Mouse (Mus musculus): ENCODE data around the gene Kmt2e. TPM values are rescaled to one million over a fixed set of nuclear protein-coding genes. Genes with fewer than 3 reads are reported as not detected.

The Kmt2e gene
- total and polyA plus RNA-seq, 3 experiments, result 7.2 to 29.7 (median 21.3) TPM

- no peak for TF ChIP-seq E2F4 (IDR thresholded peaks at IDR 0.05; ENCODE audit: insufficient replicate concordance, low read depth, low read length)
Measured at GRCm38 (mm10) chr5:23501582-23502316, 67.5 kb downstream of the Kmt2e start (continued).

- dilution Hi-C loops (cut with MboI; ENCODE audit: extremely low pct_ligation_motif_present, extremely low pct_unique_long_range_greater_than_20kb, low sequenced_read_pairs), result no loop called here
- Histone ChIP-seq H3K27me3 (replicated peaks) (no peaks in the 10 kb centered on the region), H3K4me3 (replicated peaks in 1 of 3; ENCODE audit: low read depth in 2 of 3, low read length in 2 of 3, poor library complexity in 1 of 3) (no peak overlapping the region), H3K4me1 (ENCODE audit: control insufficient read depth in 1 of 2, insufficient read depth in 2 of 2) (no peaks in the 10 kb centered on the region), H3K36me3 (replicated peaks in 1 of 2; ENCODE audit: control insufficient read depth in 1 of 2, insufficient read depth in 1 of 2, low read length in 1 of 2) (peaks cover 48 to 81% of the 10 kb centered on the region in 2 experiments), H3K4me2 (ENCODE audit: insufficient read depth, low read depth, poor library complexity, severe bottlenecking) (no peak overlapping the region), H3K9ac (ENCODE audit: insufficient read depth, low read depth) (no peak overlapping the region), H3K79me2 (replicated peaks; ENCODE audit: control insufficient read depth, extremely low read depth, insufficient read depth, poor library complexity, severe bottlenecking) (no peaks in the 10 kb centered on the region), H3K27ac (ENCODE audit: insufficient read depth, low read depth) (no peak overlapping the region), H3K9me3 (replicated peaks; ENCODE audit: low read length) (no peaks in the 10 kb centered on the region)
- in situ Hi-C loops (cut with MboI; ENCODE audit: low pct_ligation_motif_present, low pct_unique_long_range_greater_than_20kb, low sequenced_read_pairs), result no loop called here
- no peak for DNase-seq (ENCODE audit: extremely low read depth)
- TF ChIP-seq POLR2A (IDR thresholded peaks at IDR 0.05; ENCODE audit: low read depth, low read length), result peak; percentile 29; the same call in 1 of the 2 replicates
- no peak for TF ChIP-seq JUN (IDR thresholded peaks at IDR 0.05; ENCODE audit: insufficient read depth, low read depth, low read length)
- no peak; the same call in 1 of the 2 replicates for TF ChIP-seq POLR2AphosphoS2 (IDR thresholded peaks at IDR 0.05; ENCODE audit: low read depth, low read length)
Measured at GRCm38 (mm10) chr5:23502317-23502937, 68.2 kb downstream of the Kmt2e start.

DNA sequence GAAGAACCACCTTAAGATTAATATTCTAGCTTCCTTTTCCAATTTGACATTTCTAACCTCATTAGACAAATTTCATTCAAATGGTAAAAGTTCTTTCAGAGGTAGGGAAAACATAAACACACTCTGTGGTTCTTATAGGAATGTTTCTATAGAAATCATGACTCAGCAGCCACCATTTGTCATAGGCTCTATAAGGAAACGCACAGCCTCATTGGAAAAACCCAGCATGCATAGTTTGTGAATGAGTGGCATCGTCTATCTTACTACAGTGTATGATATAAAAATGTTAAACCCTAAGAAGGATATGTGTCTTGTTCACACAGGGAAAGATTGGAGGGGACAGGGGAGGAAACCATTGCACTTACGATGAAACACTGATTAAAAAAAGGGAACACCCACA lies 71.3 kb downstream of the Kmt2e start:
- no peak for DNase-seq (ENCODE audit: extremely low read depth)
- no peaks in the 10 kb centered on the region for H3K79me2 ChIP-seq (replicated peaks; ENCODE audit: control insufficient read depth, extremely low read depth, insufficient read depth, poor library complexity, severe bottlenecking)
- TF ChIP-seq IRF4 (IDR thresholded peaks at IDR 0.05; ENCODE audit: low read depth, low read length) (no peak), POLR2AphosphoS2 (IDR thresholded peaks at IDR 0.05; ENCODE audit: low read depth, low read length) (peak; percentile 41; the same call in 1 of the 2 replicates), ZMIZ1 (IDR thresholded peaks at IDR 0.05; ENCODE audit: low read depth, low read length) (peak; percentile 20; the same call in 1 of the 2 replicates)
- in situ Hi-C loops (cut with MboI; ENCODE audit: low pct_ligation_motif_present, low pct_unique_long_range_greater_than_20kb, low sequenced_read_pairs), result no loop called here
- H3K4me1 ChIP-seq (ENCODE audit: control insufficient read depth in 1 of 2, insufficient read depth in 2 of 2), result no peaks in the 10 kb centered on the region
- H3K4me3 ChIP-seq (replicated peaks in 1 of 3; ENCODE audit: low read depth in 2 of 3, low read length in 2 of 3, poor library complexity in 1 of 3), result no peak overlapping the region
- H3K4me2 ChIP-seq (ENCODE audit: insufficient read depth, low read depth, poor library complexity, severe bottlenecking), result no peak overlapping the region
- dilution Hi-C loops (cut with MboI; ENCODE audit: extremely low pct_ligation_motif_present, extremely low pct_unique_long_range_greater_than_20kb, low sequenced_read_pairs), result no loop called here
- H3K36me3 ChIP-seq (replicated peaks in 1 of 2; ENCODE audit: control insufficient read depth in 1 of 2, insufficient read depth in 1 of 2, low read length in 1 of 2), result peaks cover 34 to 82% of the 10 kb centered on the region in 2 experiments
- no peak overlapping the region for H3K27ac ChIP-seq (ENCODE audit: insufficient read depth, low read depth)
- H3K9me3 ChIP-seq (replicated peaks; ENCODE audit: low read length), result no peaks in the 10 kb centered on the region
- no peak overlapping the region for H3K9ac ChIP-seq (ENCODE audit: insufficient read depth, low read depth)
- H3K27me3 ChIP-seq (replicated peaks), result no peaks in the 10 kb centered on the region

DNA sequence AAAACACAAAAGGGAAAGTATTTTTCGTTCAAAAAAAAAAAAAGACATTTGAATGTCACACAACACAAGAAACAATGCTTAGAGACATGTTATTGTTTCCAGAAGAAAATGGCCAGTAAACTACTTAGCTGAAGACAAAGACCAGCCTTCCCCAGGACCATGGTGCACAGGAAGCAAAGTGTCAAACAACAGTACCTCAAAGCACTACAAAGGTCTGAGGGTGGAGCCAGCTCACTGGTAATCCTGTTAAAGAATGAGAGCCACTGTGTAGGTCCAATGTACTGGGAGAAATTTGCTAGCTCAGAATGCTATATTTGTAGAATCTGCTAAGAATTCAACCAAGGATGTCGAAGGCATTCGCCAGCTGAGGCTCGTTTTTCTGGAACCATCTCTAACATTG lies 73.0 kb downstream of the Kmt2e start:
- in situ Hi-C loops (cut with MboI; ENCODE audit: low pct_ligation_motif_present, low pct_unique_long_range_greater_than_20kb, low sequenced_read_pairs), result no loop called here
- H3K36me3 ChIP-seq (replicated peaks in 1 of 2; ENCODE audit: control insufficient read depth in 1 of 2, insufficient read depth in 1 of 2, low read length in 1 of 2), result peaks cover 32 to 82% of the 10 kb centered on the region in 2 experiments

More for the DNA sequence above, 73.0 kb downstream of the Kmt2e start:
- no peak for DNase-seq (ENCODE audit: extremely low read depth)
- H3K4me2 ChIP-seq (ENCODE audit: insufficient read depth, low read depth, poor library complexity, severe bottlenecking), result no peak overlapping the region
- no peaks in the 10 kb centered on the region for H3K27me3 ChIP-seq (replicated peaks)
- TF ChIP-seq ETS1 (conservative IDR thresholded peaks at IDR 0.05; ENCODE audit: low read depth, low read length) (no peak), POLR2AphosphoS2 (IDR thresholded peaks at IDR 0.05; ENCODE audit: low read depth, low read length) (0 out of 2 replicates have a peak, but pooled peaks have one; percentile 38), NELFE (IDR thresholded peaks at IDR 0.05; ENCODE audit: low read depth, low read length) (no peak), EP300 (IDR thresholded peaks at IDR 0.05; ENCODE audit: low read length) (no peak), MXI1 (IDR thresholded peaks at IDR 0.05; ENCODE audit: low read depth, low read length) (no peak)
- H3K79me2 ChIP-seq (replicated peaks; ENCODE audit: control insufficient read depth, extremely low read depth, insufficient read depth, poor library complexity, severe bottlenecking), result no peaks in the 10 kb centered on the region
- no peaks in the 10 kb centered on the region for H3K4me1 ChIP-seq (ENCODE audit: control insufficient read depth in 1 of 2, insufficient read depth in 2 of 2)
- dilution Hi-C loops (cut with MboI; ENCODE audit: extremely low pct_ligation_motif_present, extremely low pct_unique_long_range_greater_than_20kb, low sequenced_read_pairs), result no loop called here
- no peak overlapping the region for H3K9ac ChIP-seq (ENCODE audit: insufficient read depth, low read depth)
- no peak overlapping the region for H3K27ac ChIP-seq (ENCODE audit: insufficient read depth, low read depth)
- no peak overlapping the region for H3K4me3 ChIP-seq (replicated peaks in 1 of 3; ENCODE audit: low read depth in 2 of 3, low read length in 2 of 3, poor library complexity in 1 of 3)
- no peaks in the 10 kb centered on the region for H3K9me3 ChIP-seq (replicated peaks; ENCODE audit: low read length)

All from CH12.LX (cell line).